ENCODE assay signal across 8 mouse cellular contexts in the genomic region with DNA sequence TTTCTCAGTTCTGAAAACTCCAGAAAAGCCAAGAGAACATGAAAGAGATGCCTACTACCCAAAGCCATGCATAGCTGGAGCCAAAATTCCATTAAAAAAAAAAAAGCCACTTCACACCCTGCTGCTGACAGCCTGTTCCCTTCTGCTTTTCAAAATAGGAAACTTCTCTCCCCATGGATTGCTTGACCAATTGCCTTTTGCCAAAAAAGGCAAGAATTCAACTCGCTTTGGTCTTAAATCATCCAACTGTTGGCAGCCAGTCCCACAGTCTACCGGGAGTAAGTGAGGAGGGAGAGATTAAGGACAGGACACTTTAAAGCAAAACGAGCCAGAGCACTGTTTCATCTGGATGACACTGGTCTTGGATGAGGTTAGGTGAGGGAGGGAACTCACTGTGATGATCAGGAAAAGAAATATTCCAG.
DNase-seq lines count a peak whose midpoint lies in the region.

No protein-coding gene starts in this region.

- DNase-seq in urinary bladder, postnatal 14 days (ENCODE audit: low spot score) = peak; percentile 47
- DNase-seq in urinary bladder, adult 2 months (ENCODE audit: low spot score) = no peak
- DNase-seq in gastrocnemius, postnatal 10 days = peak; percentile 32
- DNase-seq in kidney, postnatal 25 days = peak; percentile 13 to 46
- DNase-seq in telencephalon, adult 2 months (ENCODE audit: low read depth, low spot score) = peak; percentile 29
- DNase-seq in layer of hippocampus, adult 18-20 months (ENCODE audit: low spot score in 2 of 2) = no peak
- DNase-seq in thymus, postnatal 10 days (ENCODE audit: low spot score in 2 of 2) = no peak
- DNase-seq in spleen, postnatal 14 days (ENCODE audit: low spot score in 2 of 2) = no peak

Comparison
In these comparisons a context has a peak if more than half of its experiments do, and no peak if none do; other contexts are left out.
1. DNase-seq: peak in urinary bladder, postnatal 14 days (single experiment), gastrocnemius, postnatal 10 days (single experiment), kidney, postnatal 25 days (2 of 2) and telencephalon, adult 2 months (single experiment); none in urinary bladder, adult 2 months (single experiment), layer of hippocampus, adult 18-20 months (0 of 2), thymus, postnatal 10 days (0 of 2) and spleen, postnatal 14 days (0 of 2).